Mouse (Mus musculus): ENCODE results near the gene Olfr279. TPM values are rescaled to one million over a fixed set of nuclear protein-coding genes. Genes with fewer than 3 reads are reported as not detected.
"Not testable (repeated sequence)": the region's sequence is repeated elsewhere in the genome, so short reads cannot be mapped to it uniquely, and the experiment has no call there.

The Olfr279 gene
- polyA plus RNA-seq, 1 experiment from 2014 or later: not detected

DNA sequence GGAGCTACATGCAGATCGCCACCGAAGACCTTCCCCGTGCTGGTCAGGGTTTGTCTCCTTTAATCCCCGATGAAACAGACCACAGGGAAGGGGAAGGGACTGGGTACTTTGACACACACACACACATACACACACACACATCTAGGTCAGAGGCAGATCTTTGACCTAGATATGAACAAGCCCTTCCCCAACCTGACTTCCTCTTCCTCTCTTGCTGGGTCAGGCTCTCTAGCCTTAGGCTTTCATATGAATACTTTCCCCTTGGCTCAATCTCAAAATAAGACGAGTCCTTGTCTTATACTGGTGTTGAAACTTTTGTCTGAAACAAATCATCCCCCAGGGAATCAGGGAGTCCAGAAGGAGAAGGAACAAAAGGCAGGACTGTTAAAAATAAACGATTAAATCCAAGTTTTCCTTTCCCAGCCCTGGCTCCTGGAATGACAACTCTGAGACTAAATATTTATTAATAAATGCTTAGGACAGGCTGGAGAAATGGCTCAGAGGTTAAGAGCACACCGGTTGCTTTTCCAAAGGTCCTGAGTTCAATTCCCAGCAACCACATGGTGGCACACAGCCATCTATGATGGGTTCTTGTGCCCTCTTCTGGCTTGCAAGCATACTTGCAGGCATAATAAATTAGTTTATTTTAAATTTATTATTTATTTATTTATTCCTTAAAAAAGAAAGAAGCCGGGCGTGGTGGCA, 14.2 kb downstream of the Olfr279 start:
- Histone ChIP-seq H3K9ac (ENCODE audit: low read length) (no peak overlapping the region), H3K4me1 (ENCODE audit: control insufficient read depth, insufficient read depth, low read length) (no peaks in the 10 kb centered on the region), H3K27ac (ENCODE audit: low read depth, low read length) (no peak overlapping the region), H3K9me3 (replicated peaks; ENCODE audit: control insufficient read depth, low read length) (no peaks in the 10 kb centered on the region), H3K4me2 (ENCODE audit: low read length) (no peak overlapping the region), H3K36me3 (ENCODE audit: control insufficient read depth, insufficient read depth, low read length) (no peaks in the 10 kb centered on the region), H3K27me3 (replicated peaks; ENCODE audit: control insufficient read depth, insufficient read depth, low read length) (no peaks in the 10 kb centered on the region), H3K4me3 (ENCODE audit: low read depth, low read length) (no peak overlapping the region)
- DNase-seq (ENCODE audit: low spot score) (no peak), ATAC-seq (no peak)
- 84% methylated on average over 9 of the region's 9 CpGs for WGBS

DNA sequence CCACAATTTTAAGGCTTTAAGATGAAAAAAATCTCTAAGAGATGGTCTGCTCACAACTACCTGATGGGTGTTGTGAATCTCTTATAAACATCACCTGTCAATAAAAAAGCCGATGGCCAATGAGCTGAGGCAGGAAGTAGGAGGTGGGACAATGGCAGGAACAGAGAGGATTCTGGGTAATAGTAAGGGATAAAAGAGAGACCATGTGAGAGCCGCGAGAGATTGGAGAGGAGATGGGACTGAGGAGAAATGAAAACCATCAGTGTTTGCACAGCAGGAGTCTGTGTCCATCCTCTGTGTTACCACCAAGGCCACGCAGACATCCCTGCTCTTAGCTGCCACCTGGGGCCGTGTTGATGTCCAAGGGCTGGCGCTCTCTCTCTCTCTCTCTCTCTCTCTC, 15.1 kb downstream of the Olfr279 start:
- H3K36me3 ChIP-seq (ENCODE audit: control insufficient read depth, insufficient read depth, low read length): no peaks in the 10 kb centered on the region
- DNase-seq (ENCODE audit: low spot score) (no peak), ATAC-seq (no peak)
- H3K4me2 ChIP-seq (ENCODE audit: low read length): no peak overlapping the region
- no peaks in the 10 kb centered on the region for H3K27me3 ChIP-seq (replicated peaks; ENCODE audit: control insufficient read depth, insufficient read depth, low read length)
- no peaks in the 10 kb centered on the region for H3K9me3 ChIP-seq (replicated peaks; ENCODE audit: control insufficient read depth, low read length)
- H3K4me3 ChIP-seq (ENCODE audit: low read depth, low read length): no peak overlapping the region
- no peaks in the 10 kb centered on the region for H3K4me1 ChIP-seq (ENCODE audit: control insufficient read depth, insufficient read depth, low read length)
- 95% methylated on average over 3 of the region's 6 CpGs for WGBS
- no peak overlapping the region for H3K27ac ChIP-seq (ENCODE audit: low read depth, low read length)
- no peak overlapping the region for H3K9ac ChIP-seq (ENCODE audit: low read length)

DNA sequence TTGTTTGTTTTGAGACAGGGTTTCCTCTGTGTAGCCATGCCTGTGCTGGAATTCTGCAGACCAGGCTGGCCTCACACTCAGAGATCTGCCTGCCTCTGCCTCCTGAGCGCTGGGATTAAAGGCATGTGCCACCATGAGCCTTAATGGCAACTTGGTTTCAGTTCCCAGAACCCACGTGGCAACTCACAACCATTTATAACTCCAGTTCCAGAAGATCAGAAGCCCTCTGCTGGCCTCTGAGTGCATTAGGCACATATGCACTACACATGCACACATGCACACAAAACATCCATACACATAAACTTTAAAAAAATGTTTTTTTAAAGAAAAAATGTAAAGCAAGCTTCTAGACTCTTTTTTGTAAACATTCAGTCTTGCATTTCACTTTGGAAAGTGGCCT, 17.2 kb downstream of the Olfr279 start:
- no peaks in the 10 kb centered on the region for H3K36me3 ChIP-seq (ENCODE audit: control insufficient read depth, insufficient read depth, low read length)
- no peaks in the 10 kb centered on the region for H3K4me1 ChIP-seq (ENCODE audit: control insufficient read depth, insufficient read depth, low read length)
- H3K27ac ChIP-seq (ENCODE audit: low read depth, low read length): no peak overlapping the region
- H3K27me3 ChIP-seq (replicated peaks; ENCODE audit: control insufficient read depth, insufficient read depth, low read length): no peaks in the 10 kb centered on the region
- no peak overlapping the region for H3K4me3 ChIP-seq (ENCODE audit: low read depth, low read length)
- ATAC-seq: no peak
- no peak overlapping the region for H3K9ac ChIP-seq (ENCODE audit: low read length)
- no peaks in the 10 kb centered on the region for H3K9me3 ChIP-seq (replicated peaks; ENCODE audit: control insufficient read depth, low read length)
- H3K4me2 ChIP-seq (ENCODE audit: low read length): no peak overlapping the region
- no peak for DNase-seq (ENCODE audit: low spot score)
- 61% methylated on average over 2 of the region's 2 CpGs for WGBS

DNA sequence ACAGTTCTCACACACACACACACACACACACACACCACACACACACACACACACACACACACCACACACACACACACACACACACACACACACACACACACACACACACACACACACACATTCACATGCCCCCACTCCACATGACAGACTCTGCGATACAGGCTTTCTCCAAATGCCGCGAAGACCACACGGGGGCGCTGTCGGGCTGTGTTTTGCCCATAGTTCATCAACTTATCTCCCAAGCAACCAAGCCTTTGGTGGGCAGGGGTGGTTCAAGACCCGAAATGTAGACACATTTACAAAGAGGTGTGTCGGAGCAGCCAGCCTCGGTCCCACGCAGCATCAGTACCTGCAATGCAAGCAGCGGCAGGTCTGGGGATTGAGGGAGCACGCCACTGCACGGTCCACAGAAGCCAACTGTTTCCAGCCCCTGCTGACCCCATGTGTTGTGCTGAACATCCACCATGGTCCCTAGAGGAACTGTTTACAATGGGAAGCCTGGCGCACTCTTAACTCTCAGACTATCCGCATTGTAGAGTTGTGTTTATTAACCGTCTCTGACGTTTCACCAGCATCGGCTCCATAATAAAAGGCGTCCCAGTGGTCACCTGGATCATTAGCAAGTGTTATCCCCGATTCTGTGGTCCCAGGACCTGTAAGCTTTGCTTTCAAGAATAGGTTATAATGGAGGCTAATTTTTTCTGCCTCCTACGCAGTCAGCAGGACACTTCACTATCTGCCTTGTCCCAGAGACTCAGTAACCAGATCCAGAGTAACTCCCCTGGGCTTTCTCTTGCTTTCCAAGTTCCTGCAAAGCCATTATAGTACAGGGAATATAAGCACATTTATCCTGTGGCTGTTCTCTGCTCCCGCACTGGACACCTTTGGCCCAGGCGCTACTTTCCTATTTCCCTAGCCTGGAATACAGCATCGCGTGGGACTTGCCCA, 18.5 kb downstream of the Olfr279 start:
- Histone ChIP-seq H3K9me3 (replicated peaks; ENCODE audit: control insufficient read depth, low read length) (no peaks in the 10 kb centered on the region), H3K9ac (ENCODE audit: low read length) (no peak overlapping the region), H3K27ac (ENCODE audit: low read depth, low read length) (no peak overlapping the region), H3K4me3 (ENCODE audit: low read depth, low read length) (no peak overlapping the region), H3K27me3 (replicated peaks; ENCODE audit: control insufficient read depth, insufficient read depth, low read length) (no peaks in the 10 kb centered on the region), H3K4me2 (ENCODE audit: low read length) (peak overlapping the region; percentile 37), H3K4me1 (ENCODE audit: control insufficient read depth, insufficient read depth, low read length) (no peaks in the 10 kb centered on the region), H3K36me3 (ENCODE audit: control insufficient read depth, insufficient read depth, low read length) (no peaks in the 10 kb centered on the region)
- 30% methylated on average over 25 of the region's 25 CpGs for WGBS
- ATAC-seq (0 out of 2 replicates have a peak, but pooled peaks have one; percentile 7), DNase-seq (ENCODE audit: low spot score) (peak; percentile 82)

DNA sequence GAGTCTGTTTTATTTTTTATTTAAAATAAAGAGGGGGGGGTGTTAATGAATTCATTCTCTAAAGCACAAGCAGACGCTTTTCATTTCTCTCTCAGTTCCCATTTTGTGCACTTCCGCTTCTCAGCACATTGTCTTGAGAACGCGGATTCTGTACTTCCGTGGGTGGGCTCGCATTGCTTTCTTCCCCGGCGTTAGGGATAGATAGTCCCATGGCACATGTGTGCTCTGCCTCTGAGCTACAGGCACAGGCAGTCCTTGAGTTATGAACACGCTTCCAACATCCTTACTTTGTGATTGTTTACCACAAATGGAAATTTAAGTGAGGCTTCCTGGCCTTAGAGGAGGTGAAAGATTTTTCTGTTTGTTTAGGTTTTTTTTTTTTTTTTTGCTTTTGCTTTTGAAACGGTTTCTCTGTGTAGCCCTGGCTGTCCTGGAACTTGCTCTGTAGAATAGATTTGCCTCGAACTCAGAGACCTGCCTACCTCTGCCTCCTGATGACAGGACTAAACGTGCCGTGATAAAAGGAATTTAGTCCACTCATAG, 19.3 kb downstream of the Olfr279 start:
- 61% methylated on average over 13 of the region's 13 CpGs for WGBS
- Histone ChIP-seq H3K4me1 (ENCODE audit: control insufficient read depth, insufficient read depth, low read length) (no peaks in the 10 kb centered on the region), H3K9me3 (replicated peaks; ENCODE audit: control insufficient read depth, low read length) (no peaks in the 10 kb centered on the region), H3K9ac (ENCODE audit: low read length) (no peak overlapping the region), H3K4me2 (ENCODE audit: low read length) (no peak overlapping the region), H3K27me3 (replicated peaks; ENCODE audit: control insufficient read depth, insufficient read depth, low read length) (no peaks in the 10 kb centered on the region), H3K27ac (ENCODE audit: low read depth, low read length) (no peak overlapping the region), H3K4me3 (ENCODE audit: low read depth, low read length) (no peak overlapping the region), H3K36me3 (ENCODE audit: control insufficient read depth, insufficient read depth, low read length) (no peaks in the 10 kb centered on the region)
- DNase-seq (ENCODE audit: low spot score) (no peak), ATAC-seq (no peak)

DNA sequence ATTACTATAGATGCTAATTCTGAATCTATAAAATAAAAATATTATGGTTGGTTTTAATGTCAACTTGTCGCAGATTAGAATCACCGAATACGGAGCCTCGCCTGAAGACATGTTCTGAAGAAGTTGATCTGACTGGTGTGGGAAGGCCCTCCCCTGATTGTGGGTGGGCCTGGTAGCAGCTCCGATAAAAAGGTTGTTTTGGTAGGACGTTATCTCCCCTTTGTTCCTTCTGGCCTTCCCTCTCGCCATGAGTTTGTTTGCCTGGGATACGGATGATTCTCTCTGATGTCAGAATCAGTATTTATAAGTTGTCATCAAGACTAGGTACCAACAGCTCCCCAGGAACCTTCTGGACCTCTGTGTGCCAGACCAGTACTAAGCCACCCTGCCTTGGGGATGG, 20.0 kb downstream of the Olfr279 start:
- H3K27me3 ChIP-seq (replicated peaks; ENCODE audit: control insufficient read depth, insufficient read depth, low read length): no peaks in the 10 kb centered on the region
- no peak overlapping the region for H3K4me2 ChIP-seq (ENCODE audit: low read length)
- 77% methylated on average over 8 of the region's 8 CpGs for WGBS
- H3K36me3 ChIP-seq (ENCODE audit: control insufficient read depth, insufficient read depth, low read length): 0 out of 2 replicates have a peak, but pooled peaks cover 5% of the 10 kb centered on the region
- H3K4me3 ChIP-seq (ENCODE audit: low read depth, low read length): no peak overlapping the region
- no peak for ATAC-seq
- DNase-seq (ENCODE audit: low spot score): no peak
- no peak overlapping the region for H3K9ac ChIP-seq (ENCODE audit: low read length)
- no peak overlapping the region for H3K27ac ChIP-seq (ENCODE audit: low read depth, low read length)
- H3K9me3 ChIP-seq (replicated peaks; ENCODE audit: control insufficient read depth, low read length): no peaks in the 10 kb centered on the region
- no peaks in the 10 kb centered on the region for H3K4me1 ChIP-seq (ENCODE audit: control insufficient read depth, insufficient read depth, low read length)

DNA sequence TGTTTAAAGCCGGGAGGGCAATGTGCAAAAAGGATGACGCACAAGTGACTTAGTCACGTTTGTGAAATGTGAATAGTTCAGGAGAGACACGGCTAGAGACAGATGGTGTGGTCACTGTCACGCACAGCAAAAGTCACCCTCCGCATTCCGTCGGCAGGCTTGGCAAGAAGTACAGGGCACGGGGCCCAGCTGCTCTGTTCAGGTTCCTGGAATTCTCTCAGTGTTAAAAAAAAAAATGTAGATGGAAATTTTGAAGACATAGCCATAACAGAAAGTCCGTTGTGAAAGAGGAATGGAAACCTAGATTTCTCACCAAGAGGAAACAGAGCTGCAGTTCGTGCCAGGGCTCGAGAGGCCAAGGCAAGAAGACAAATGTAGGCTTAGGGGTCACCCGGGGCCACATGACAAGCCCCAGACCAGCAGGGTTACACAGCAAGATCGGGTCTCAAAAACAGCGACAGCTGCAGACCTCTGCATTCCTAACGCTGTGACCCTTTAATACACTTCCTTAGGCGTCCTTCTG, 20.7 kb downstream of the Olfr279 start:
- DNase-seq (ENCODE audit: low spot score) (no peak), ATAC-seq (no peak)
- WGBS: 72% methylated on average over 17 of the region's 17 CpGs
- Histone ChIP-seq H3K4me3 (ENCODE audit: low read depth, low read length) (no peak overlapping the region), H3K9ac (ENCODE audit: low read length) (no peak overlapping the region), H3K4me1 (ENCODE audit: control insufficient read depth, insufficient read depth, low read length) (no peaks in the 10 kb centered on the region), H3K27me3 (replicated peaks; ENCODE audit: control insufficient read depth, insufficient read depth, low read length) (no peaks in the 10 kb centered on the region), H3K9me3 (replicated peaks; ENCODE audit: control insufficient read depth, low read length) (no peaks in the 10 kb centered on the region), H3K36me3 (ENCODE audit: control insufficient read depth, insufficient read depth, low read length) (peaks cover 10% of the 10 kb centered on the region), H3K4me2 (ENCODE audit: low read length) (no peak overlapping the region), H3K27ac (ENCODE audit: low read depth, low read length) (no peak overlapping the region)

DNA sequence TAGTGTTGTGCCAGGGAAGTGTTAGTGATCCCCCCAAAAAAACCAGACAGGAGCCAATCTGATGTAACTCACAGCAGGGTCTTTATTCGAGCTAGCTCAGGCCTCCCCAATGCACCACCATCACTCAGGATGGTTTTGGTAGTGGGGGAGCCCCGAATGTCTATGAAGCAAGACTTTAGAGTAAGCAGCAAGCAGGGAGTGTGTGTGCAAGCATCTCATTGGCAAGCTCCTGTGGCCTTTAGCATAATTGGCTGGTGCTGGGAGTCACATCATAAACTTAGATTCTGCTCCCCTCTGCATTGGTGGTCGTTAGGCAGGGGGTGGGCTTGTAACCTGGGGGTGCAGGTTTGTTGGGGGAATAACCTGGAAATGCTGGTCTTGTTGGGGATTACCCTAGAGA, 21.5 kb downstream of the Olfr279 start:
- not testable (repeated sequence) for H3K9ac ChIP-seq (ENCODE audit: low read length); H3K27me3 ChIP-seq (replicated peaks; ENCODE audit: control insufficient read depth, insufficient read depth, low read length); H3K27ac ChIP-seq (ENCODE audit: low read depth, low read length); H3K4me3 ChIP-seq (ENCODE audit: low read depth, low read length); ATAC-seq; H3K4me2 ChIP-seq (ENCODE audit: low read length); DNase-seq (ENCODE audit: low spot score); H3K9me3 ChIP-seq (replicated peaks; ENCODE audit: control insufficient read depth, low read length); H3K4me1 ChIP-seq (ENCODE audit: control insufficient read depth, insufficient read depth, low read length)
- 67% methylated on average over 3 of the region's 3 CpGs for WGBS
- peaks cover 18% of the 10 kb centered on the region for H3K36me3 ChIP-seq (ENCODE audit: control insufficient read depth, insufficient read depth, low read length)

Data from forebrain, embryonic 14.5 days (tissue).